Mouse (Mus musculus): Measurements from ENCODE around the gene Atat1.

DNA sequence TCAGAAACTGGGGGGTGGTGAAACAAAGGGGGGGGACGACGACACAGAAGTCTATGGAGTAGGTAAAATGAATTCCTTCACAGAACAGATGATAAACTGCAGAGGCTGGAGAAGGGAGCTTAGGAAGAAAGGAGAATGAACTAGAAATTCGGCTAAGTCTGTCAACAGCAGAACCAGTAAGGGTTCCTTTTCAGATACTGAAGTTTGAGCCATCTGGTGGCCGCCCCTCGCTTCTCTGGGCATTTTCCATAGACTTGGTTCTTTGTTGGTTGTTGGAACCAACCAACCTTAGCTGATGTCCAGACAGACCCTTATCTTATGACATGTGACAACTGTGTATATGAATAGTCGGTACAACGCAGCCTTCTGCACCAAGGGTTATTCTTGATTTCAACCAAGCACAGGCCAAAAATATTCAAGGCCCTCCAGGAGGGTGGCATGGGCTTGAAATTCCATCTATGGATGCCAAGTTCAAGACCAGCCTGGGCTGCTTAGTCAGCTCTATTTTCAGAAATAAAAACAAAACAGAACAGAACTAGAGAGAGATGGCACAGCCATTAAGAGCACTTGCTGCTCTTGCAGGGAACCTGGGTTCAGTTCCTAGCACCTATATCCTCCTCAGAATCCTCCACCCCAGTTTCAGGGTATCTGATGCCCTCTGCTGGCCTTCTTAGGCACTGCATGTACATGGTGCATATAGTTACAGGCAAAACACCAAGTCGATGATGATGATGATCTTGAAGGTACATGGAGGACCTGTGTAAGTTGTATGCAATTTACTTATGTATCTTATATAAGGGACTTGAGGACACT, 38.8 kb downstream of the Atat1 start:
- TF ChIP-seq CHD1 (IDR thresholded peaks at IDR 0.05; ENCODE audit: low read depth, low read length) (no peak), POLR2A (IDR thresholded peaks at IDR 0.05; ENCODE audit: low read depth, low read length) (no peak), ZC3H11A (IDR thresholded peaks at IDR 0.05; ENCODE audit: low read depth, low read length) (no peak), CTCF (conservative IDR thresholded peaks at IDR 0.05 in 1 of 2, IDR thresholded peaks at IDR 0.05 in 1 of 2; ENCODE audit: low read depth in 2 of 2, low read length in 2 of 2) (peak; percentile 63 to 70), USF2 (conservative IDR thresholded peaks at IDR 0.05; ENCODE audit: low read depth, low read length) (no peak), EP300 (IDR thresholded peaks at IDR 0.05; ENCODE audit: low read length) (no peak), ZMIZ1 (IDR thresholded peaks at IDR 0.05; ENCODE audit: low read depth, low read length) (no peak), UBTF (IDR thresholded peaks at IDR 0.05; ENCODE audit: low read depth, low read length) (no peak), MAZ (IDR thresholded peaks at IDR 0.05; ENCODE audit: low read depth, low read length) (no peak), BHLHE40 (IDR thresholded peaks at IDR 0.05; ENCODE audit: low read depth, low read length) (no peak), RAD21 (IDR thresholded peaks at IDR 0.05; ENCODE audit: low read depth, low read length) (peak; percentile 51), NRF1 (IDR thresholded peaks at IDR 0.05; ENCODE audit: low read depth, low read length) (no peak), MYC (IDR thresholded peaks at IDR 0.05; ENCODE audit: low read depth, low read length) (no peak), CHD2 (IDR thresholded peaks at IDR 0.05; ENCODE audit: low read length) (no peak)

Data from CH12.LX (cell line).